Mouse (Mus musculus) C2C12 (cell line): ENCODE results near the gene Camk1g. TPM values are rescaled to one million over a fixed set of nuclear protein-coding genes. Genes with fewer than 3 reads are reported as not detected.

ENCODE experiments used
- H3K27me3 ChIP-seq: one replicate; pipeline ENCODE4 v1.6.1; 2011; ENCODE audit not compliant: control insufficient read depth, insufficient read depth, insufficient read length
- H3K36me3 ChIP-seq: one replicate; pipeline ENCODE4 v1.6.1; 2011; ENCODE audit not compliant: control insufficient read depth, insufficient read depth
- H3K4me3 ChIP-seq: one replicate; pipeline ENCODE4 v1.5.1; 2011; ENCODE audit warnings: mild to moderate bottlenecking, control low read depth; ENCODE audit not compliant: poor library complexity, insufficient read depth, severe bottlenecking
- H3K79me2 ChIP-seq: one replicate; pipeline ENCODE4 v1.6.1; 2011; ENCODE audit not compliant: control insufficient read depth, insufficient read depth
- H3K79me3 ChIP-seq: one replicate; pipeline ENCODE4 v1.6.1; 2011; ENCODE audit warnings: low read depth, control low read depth
- H3ac ChIP-seq: one replicate; pipeline ENCODE3; 2011; ENCODE audit warnings: low read depth; ENCODE audit not compliant: control insufficient read depth, insufficient read length
- CEBPB ChIP-seq: IDR thresholded peaks from one replicate; pipeline ENCODE4 v1.6.1; 2011; ENCODE audit warnings: low read depth, mild to moderate bottlenecking, control low read depth, moderate library complexity
- CTCF ChIP-seq: IDR thresholded peaks from one replicate; pipeline ENCODE4 v1.5.1; 2011; ENCODE audit not compliant: control insufficient read depth, insufficient read depth, insufficient read length
- FOSL1 ChIP-seq: IDR thresholded peaks from one replicate; pipeline ENCODE4 v1.8.0; 2011; ENCODE audit warnings: mild to moderate bottlenecking, low read length; ENCODE audit not compliant: poor library complexity, insufficient read depth, severe bottlenecking
- MAX ChIP-seq: IDR thresholded peaks from one replicate; pipeline ENCODE4 v1.6.1; 2011; ENCODE audit warnings: mild to moderate bottlenecking, control low read depth
- MYOD1 ChIP-seq: IDR thresholded peaks from one replicate; pipeline ENCODE4 v1.6.1; 2011; ENCODE audit warnings: low read depth; ENCODE audit not compliant: control insufficient read depth, insufficient read length
- MYOG ChIP-seq: IDR thresholded peaks from one replicate; pipeline ENCODE4 v1.6.1; 2011; ENCODE audit not compliant: control insufficient read depth, insufficient read length; ENCODE audit errors: extremely low read depth
- USF1 ChIP-seq: IDR thresholded peaks from one replicate; pipeline ENCODE4 v1.6.1; 2011; ENCODE audit warnings: low read depth, mild to moderate bottlenecking, control low read depth, moderate library complexity
- polyA plus RNA-seq: library from polyadenylated mRNA; unstranded; fragments of >200 nt; fragmentation: generic; extraction: Trizol; gene quantifications from one replicate; pipeline ENCODE4 v1.2.1, GENCODE M21; 2012; ENCODE audit warnings: missing spikeins

Camk1g gene
- polyA plus RNA-seq, 1 experiment: 1.2 TPM

- TF ChIP-seq MAX: no peak
- TF ChIP-seq MYOD1: no peak
- no peak for TF ChIP-seq USF1
- TF ChIP-seq CEBPB: no peak
- Histone ChIP-seq H3ac (no peak overlapping the region), H3K79me2 (no peaks in the 10 kb centered on the region), H3K4me3 (no peak overlapping the region), H3K79me3 (no peaks in the 10 kb centered on the region), H3K27me3 (no peaks in the 10 kb centered on the region), H3K36me3 (no peaks in the 10 kb centered on the region)
Measured at GRCm38 (mm10) chr1:193320398-193320797, 49.7 kb downstream of the Camk1g start.

DNA sequence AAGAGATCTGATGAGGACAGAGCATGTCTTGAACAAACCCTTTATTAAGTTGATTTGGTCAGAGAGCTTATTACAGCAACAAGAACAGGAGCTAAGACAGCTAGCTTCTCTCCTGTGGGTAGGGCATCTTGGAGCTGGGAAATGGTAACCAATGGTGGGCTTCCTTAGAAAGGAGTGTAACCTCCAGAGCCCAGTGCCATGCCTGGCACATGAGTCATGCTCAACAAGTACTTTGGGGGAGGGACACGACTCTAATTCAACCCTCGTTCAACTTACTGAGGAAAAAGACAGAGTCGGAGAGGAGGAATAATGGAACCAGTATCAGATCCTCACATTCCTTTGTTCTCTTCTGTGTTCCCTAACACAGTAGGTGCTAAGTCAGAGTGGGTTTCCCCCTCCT, 50.4 kb downstream of the Camk1g start:
- Histone ChIP-seq H3K79me2 (no peaks in the 10 kb centered on the region), H3K4me3 (no peak overlapping the region), H3K36me3 (no peaks in the 10 kb centered on the region), H3K79me3 (no peaks in the 10 kb centered on the region), H3ac (no peak overlapping the region), H3K27me3 (no peaks in the 10 kb centered on the region)
- TF ChIP-seq USF1 (no peak), FOSL1 (peak; percentile 13)

DNA sequence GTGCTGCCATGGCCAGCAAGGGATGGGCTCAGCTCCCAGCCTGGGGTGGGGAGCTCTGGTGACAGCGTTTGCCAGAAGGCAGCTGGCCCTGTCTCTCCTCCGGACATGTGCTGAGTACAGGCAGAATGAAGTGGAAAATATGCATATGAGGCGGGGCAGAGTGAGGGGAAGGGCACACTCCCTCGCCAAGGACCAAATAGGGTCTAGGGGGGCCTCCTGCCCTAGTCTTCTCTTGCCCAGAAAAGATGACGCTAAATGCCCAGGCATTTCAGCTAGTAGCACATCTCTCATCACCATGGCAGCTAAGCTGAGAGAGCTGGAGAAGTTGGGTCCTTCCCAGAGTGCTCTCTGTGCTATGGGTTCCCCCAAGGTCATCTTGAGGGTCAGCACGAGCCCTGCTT, 52.9 kb downstream of the Camk1g start:
- Histone ChIP-seq H3ac (no peak overlapping the region), H3K36me3 (no peaks in the 10 kb centered on the region), H3K4me3 (no peak overlapping the region), H3K27me3 (no peaks in the 10 kb centered on the region), H3K79me3 (no peaks in the 10 kb centered on the region), H3K79me2 (no peaks in the 10 kb centered on the region)
- peak; percentile 67 for TF ChIP-seq MYOD1
- no peak for TF ChIP-seq MYOG
- no peak for TF ChIP-seq FOSL1

DNA sequence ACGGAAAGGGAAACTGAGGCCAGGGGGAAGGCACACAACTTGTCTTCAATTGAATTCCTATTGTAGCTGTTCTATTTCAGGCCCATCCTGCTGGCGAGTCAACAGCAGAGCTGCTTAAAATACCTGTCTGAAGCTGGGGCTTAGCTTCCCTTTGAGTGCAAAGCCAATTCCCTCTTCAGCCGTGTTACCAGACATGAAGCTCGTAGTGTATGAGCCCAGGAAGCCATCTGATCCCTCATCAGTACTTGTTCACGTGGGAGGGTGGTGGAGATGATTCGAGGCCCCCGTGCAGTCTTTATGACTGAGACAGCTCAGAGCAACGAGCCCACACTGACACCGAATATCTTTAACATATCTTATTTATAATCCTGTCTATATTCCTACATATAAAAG, 53.7 kb downstream of the Camk1g start:
- H3K4me3 ChIP-seq: no peak overlapping the region
- H3K79me2 ChIP-seq: no peaks in the 10 kb centered on the region
- no peak for TF ChIP-seq CEBPB
- TF ChIP-seq MYOD1: no peak
- TF ChIP-seq FOSL1: no peak
- no peak for TF ChIP-seq USF1
- TF ChIP-seq MYOG: no peak
- no peak for TF ChIP-seq CTCF
- no peak for TF ChIP-seq MAX

DNA sequence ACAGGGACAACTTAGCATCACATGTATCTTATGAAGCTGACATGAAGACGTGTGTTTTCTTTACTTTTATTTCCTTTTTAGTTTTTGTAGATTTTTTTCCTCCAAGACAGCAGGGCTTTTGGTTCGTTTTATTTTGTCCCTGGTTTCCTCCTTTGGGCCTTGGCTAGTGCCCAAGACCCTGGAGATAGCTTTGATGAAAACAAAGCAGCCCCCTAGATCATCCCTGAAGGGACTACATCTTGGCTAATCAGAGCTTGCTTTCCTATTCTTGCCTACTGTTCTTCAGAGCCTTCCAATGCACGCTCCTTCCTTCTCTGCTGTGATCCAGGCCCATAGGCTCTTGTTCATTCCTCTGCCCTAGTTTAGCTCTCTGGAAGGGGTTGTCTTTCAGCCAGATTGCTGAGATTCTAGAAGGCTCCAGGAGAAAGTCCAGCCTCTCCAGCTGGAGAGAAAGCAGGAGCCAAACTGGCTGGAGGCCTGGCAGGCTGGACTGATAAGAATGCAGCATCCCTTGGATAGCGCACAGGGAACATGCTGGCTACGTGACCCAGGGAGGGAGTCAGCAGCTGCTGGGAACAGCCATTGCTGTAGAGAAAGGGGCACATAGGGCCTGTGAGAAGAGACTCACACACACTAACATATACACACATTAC, 54.3 kb downstream of the Camk1g start:
- Histone ChIP-seq H3K79me3 (no peaks in the 10 kb centered on the region), H3K36me3 (no peaks in the 10 kb centered on the region), H3K4me3 (no peak overlapping the region), H3ac (no peak overlapping the region), H3K27me3 (no peaks in the 10 kb centered on the region), H3K79me2 (no peaks in the 10 kb centered on the region)
- no peak for TF ChIP-seq MYOD1
- TF ChIP-seq MYOG: no peak

More for the DNA sequence above, 53.7 kb downstream of the Camk1g start:
- Histone ChIP-seq H3K79me3 (no peaks in the 10 kb centered on the region), H3ac (no peak overlapping the region), H3K27me3 (no peaks in the 10 kb centered on the region), H3K36me3 (no peaks in the 10 kb centered on the region)

- H3K79me3 ChIP-seq: no peaks in the 10 kb centered on the region
- no peak overlapping the region for H3K4me3 ChIP-seq
- TF ChIP-seq MAX: no peak
- TF ChIP-seq MYOD1: no peak
- H3K27me3 ChIP-seq: no peaks in the 10 kb centered on the region
- H3K36me3 ChIP-seq: no peaks in the 10 kb centered on the region
- no peaks in the 10 kb centered on the region for H3K79me2 ChIP-seq
- no peak overlapping the region for H3ac ChIP-seq
Measured at GRCm38 (mm10) chr1:193311596-193311995, 58.5 kb downstream of the Camk1g start.
